In the genomic region with DNA sequence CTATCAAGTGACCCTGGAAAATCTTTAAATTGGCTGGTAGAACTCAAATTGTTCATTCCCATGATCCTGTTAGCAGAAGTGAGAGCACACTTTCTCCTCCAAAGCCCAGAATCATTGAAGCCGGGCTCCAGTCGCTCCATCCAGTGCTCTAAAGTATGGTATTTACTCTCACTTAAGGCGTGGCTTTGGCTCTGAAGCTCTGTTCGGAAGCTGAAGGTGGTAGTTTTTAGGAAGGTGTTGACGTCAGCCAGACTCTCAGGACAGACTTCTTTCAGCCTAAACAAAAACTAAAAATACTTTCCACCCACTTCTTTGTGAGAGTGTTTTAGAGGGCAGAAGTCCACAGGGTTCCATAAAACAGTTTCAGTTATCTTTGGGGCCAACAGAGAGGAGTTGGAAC, we compare ENCODE assay signal across 14 mouse cellular contexts. TPM values are rescaled to one million over a fixed set of nuclear protein-coding genes. Genes with fewer than 3 reads are reported as not detected.
DNase-seq lines count a peak whose midpoint lies in the region; ATAC-seq and TF ChIP-seq lines count a peak whose summit lies in the region.
"Had no signal": no experiment of that assay in that cellular context is flagged by ENCODE, and none has a peak within 500 bp of the region (broad histone marks: within the 10 kb centered on the region; RNA-seq: fewer than 3 reads in every experiment).

No protein-coding gene starts in this region.

- no peak for DNase-seq in kidney, adult 9 months
- DNase-seq in stomach, postnatal 0 days (ENCODE audit: low spot score), result no peak
- no peak for DNase-seq in cerebellum, postnatal 25 days
- DNase-seq in spleen, postnatal 10 days (ENCODE audit: low spot score in 2 of 2), result no peak
- DNase-seq: cerebellum, adult 8-10 months; right cerebral cortex, postnatal 25 days had no signal

- H3K27ac ChIP-seq in kidney, embryonic 16.5 days (ENCODE audit: low read length), result no peak overlapping the region
- no peak overlapping the region for H3K27ac ChIP-seq in stomach, embryonic 14.5 days (ENCODE audit: low read length)
- no peak overlapping the region for H3K27ac ChIP-seq in stomach, postnatal 0 days (replicated peaks)
- H3K27ac ChIP-seq in embryonic fibroblast, embryonic 13.5 days (ENCODE audit: insufficient read depth, low read length), result 0 out of 2 replicates have a peak overlapping the region, but pooled peaks have one; percentile 23
- H3K27ac ChIP-seq: hindbrain, postnatal 0 days; neural tube, embryonic 12.5 days had no signal

- H3K4me3 ChIP-seq in kidney, embryonic 16.5 days (ENCODE audit: low read length), result no peak overlapping the region
- H3K4me3 ChIP-seq in stomach, embryonic 14.5 days (ENCODE audit: low read depth, low read length), result no peak overlapping the region
- H3K4me3 ChIP-seq in stomach, postnatal 0 days (ENCODE audit: low read depth, low read length), result no peak overlapping the region
- no peak overlapping the region for H3K4me3 ChIP-seq in embryonic fibroblast, embryonic 13.5 days (ENCODE audit: insufficient read depth, low read length)

- H3K36me3 ChIP-seq in kidney, embryonic 16.5 days (ENCODE audit: insufficient read depth, low read length), result no peaks in the 10 kb centered on the region
- H3K36me3 ChIP-seq in stomach, embryonic 14.5 days (ENCODE audit: control insufficient read depth, insufficient read depth, low read length), result no peaks in the 10 kb centered on the region
- no peaks in the 10 kb centered on the region for H3K36me3 ChIP-seq in stomach, postnatal 0 days (ENCODE audit: control insufficient read depth, insufficient read depth, low read length)
- H3K36me3 ChIP-seq: heart, embryonic 13.5 days; neural tube, embryonic 12.5 days had no signal

- H3K4me1 ChIP-seq in kidney, embryonic 16.5 days (ENCODE audit: insufficient read depth, low read length), result peaks cover 34% of the 10 kb centered on the region
- H3K4me1 ChIP-seq in stomach, embryonic 14.5 days (ENCODE audit: control insufficient read depth, insufficient read depth, low read length), result peaks cover 21% of the 10 kb centered on the region
- H3K4me1 ChIP-seq in stomach, postnatal 0 days (replicated peaks; ENCODE audit: control insufficient read depth, insufficient read depth), result peaks cover 3% of the 10 kb centered on the region; the same call in 1 of the 2 replicates
- H3K4me1 ChIP-seq in embryonic fibroblast, embryonic 13.5 days (ENCODE audit: control insufficient read depth, insufficient read depth, low read length), result no peaks in the 10 kb centered on the region; the same call in 1 of the 2 replicates

- no peak for TF ChIP-seq POLR2A in embryonic fibroblast, embryonic 13.5 days (IDR thresholded peaks at IDR 0.05; ENCODE audit: low read depth, low read length)

- TF ChIP-seq CTCF in stomach, postnatal 0 days (IDR thresholded peaks at IDR 0.05; ENCODE audit: low read depth), result no peak
- no peak for TF ChIP-seq CTCF in embryonic fibroblast, embryonic 13.5 days (IDR thresholded peaks at IDR 0.05; ENCODE audit: borderline replicate concordance, insufficient read depth, low read length)

- peak overlapping the region; percentile 77; the same call in 1 of the 2 replicates for H3K4me2 ChIP-seq in kidney, embryonic 16.5 days (replicated peaks; ENCODE audit: low read depth, low read length)
- H3K4me2 ChIP-seq in stomach, embryonic 14.5 days (replicated peaks; ENCODE audit: low read depth, low read length), result peak overlapping the region; percentile 76; the same call in 1 of the 2 replicates
- H3K4me2 ChIP-seq in stomach, postnatal 0 days (replicated peaks; ENCODE audit: low read depth), result no peak overlapping the region

- H3K9ac ChIP-seq in kidney, embryonic 16.5 days (replicated peaks; ENCODE audit: low read length), result no peak overlapping the region
- no peak overlapping the region for H3K9ac ChIP-seq in stomach, embryonic 14.5 days (replicated peaks; ENCODE audit: low read depth, low read length)
- H3K9ac ChIP-seq in stomach, postnatal 0 days (ENCODE audit: low read length), result no peak overlapping the region
- H3K9ac ChIP-seq: heart, embryonic 13.5 days; neural tube, embryonic 12.5 days had no signal

- 34% methylated on average over 5 of the region's 5 CpGs for WGBS in kidney, embryonic 16.5 days
- WGBS in stomach, embryonic 14.5 days, result 28% methylated on average over 5 of the region's 5 CpGs
- WGBS in stomach, postnatal 0 days, result 22% methylated on average over 5 of the region's 5 CpGs

- H3K9me3 ChIP-seq in kidney, embryonic 16.5 days (ENCODE audit: low read length), result no peaks in the 10 kb centered on the region
- no peaks in the 10 kb centered on the region for H3K9me3 ChIP-seq in stomach, embryonic 14.5 days (ENCODE audit: control insufficient read depth, low read depth, low read length)
- H3K9me3 ChIP-seq in stomach, postnatal 0 days (ENCODE audit: control insufficient read depth, low read length), result no peaks in the 10 kb centered on the region
- H3K9me3 ChIP-seq: heart, embryonic 13.5 days; neural tube, embryonic 12.5 days had no signal

- TF ChIP-seq EP300 in stomach, postnatal 0 days (optimal IDR thresholded peaks at IDR 0.05), result no peak

- no peak for ATAC-seq in kidney, embryonic 16.5 days (ENCODE audit: low FRiP score, low TSS enrichment)
- ATAC-seq in stomach, embryonic 14.5 days (ENCODE audit: insufficient number of reproducible peaks, insufficient read depth, low FRiP score, low read depth), result no peak
- ATAC-seq in stomach, postnatal 0 days (ENCODE audit: low FRiP score, low TSS enrichment), result no peak
- ATAC-seq: hindbrain, postnatal 0 days; Patski had no signal

- peaks cover 14% of the 10 kb centered on the region for H3K27me3 ChIP-seq in kidney, embryonic 16.5 days (ENCODE audit: insufficient read depth, low read length)
- H3K27me3 ChIP-seq in stomach, embryonic 14.5 days (ENCODE audit: control insufficient read depth, insufficient read depth, low read length), result 0 out of 2 replicates have a peak, but pooled peaks cover 1% of the 10 kb centered on the region
- H3K27me3 ChIP-seq in stomach, postnatal 0 days (ENCODE audit: control insufficient read depth, insufficient read depth, low read length), result no peaks in the 10 kb centered on the region; the same call in 1 of the 2 replicates

RNA-seq across cellular contexts. Expression of gene Cd248, which starts 5.6 kb away (rescaled TPM):
- 59.3 and 64.5 TPM in 2 replicates for polyA plus RNA-seq in kidney, embryonic 16.5 days (2015; fragmentation: Nextera tagmentation; extraction: Ambion mirVana)
- polyA plus RNA-seq in stomach, embryonic 14.5 days (2014; fragmentation: Nextera tagmentation; extraction: Ambion mirVana), result 88.3 and 90.1 TPM in 2 replicates
- polyA plus RNA-seq in stomach, postnatal 0 days (2015; fragmentation: Nextera tagmentation; extraction: Ambion mirVana), result 31.6 and 39.5 TPM in 2 replicates
- 202 and 292 TPM in 2 replicates for polyA plus RNA-seq in embryonic fibroblast, embryonic 13.5 days (2011; ENCODE audit: insufficient read length, low read depth, missing spikeins)

RNA-seq across cellular contexts. Expression of gene Tmem151a, which starts 11.8 kb away (rescaled TPM):
- polyA plus RNA-seq in kidney, embryonic 16.5 days (2015; fragmentation: Nextera tagmentation; extraction: Ambion mirVana), result 1.6 and 1.8 TPM in 2 replicates
- 6.4 and 7.7 TPM in 2 replicates for polyA plus RNA-seq in stomach, embryonic 14.5 days (2014; fragmentation: Nextera tagmentation; extraction: Ambion mirVana)
- 10.4 and 11.4 TPM in 2 replicates for polyA plus RNA-seq in stomach, postnatal 0 days (2015; fragmentation: Nextera tagmentation; extraction: Ambion mirVana)
- 6.0 and 7.2 TPM in 2 replicates for polyA plus RNA-seq in embryonic fibroblast, embryonic 13.5 days (2011; ENCODE audit: insufficient read length, low read depth, missing spikeins)
- polyA plus RNA-seq: erythroblast, embryonic 14.5 days had no signal

RNA-seq across cellular contexts. Expression of gene Yif1a, which starts 14.8 kb away (rescaled TPM):
- 122 and 127 TPM in 2 replicates for polyA plus RNA-seq in kidney, embryonic 16.5 days (2015; fragmentation: Nextera tagmentation; extraction: Ambion mirVana)
- 112 and 117 TPM in 2 replicates for polyA plus RNA-seq in stomach, embryonic 14.5 days (2014; fragmentation: Nextera tagmentation; extraction: Ambion mirVana)
- 128 and 131 TPM in 2 replicates for polyA plus RNA-seq in stomach, postnatal 0 days (2015; fragmentation: Nextera tagmentation; extraction: Ambion mirVana)
- 94.1 and 96.4 TPM in 2 replicates for polyA plus RNA-seq in embryonic fibroblast, embryonic 13.5 days (2011; ENCODE audit: insufficient read length, low read depth, missing spikeins)

RNA-seq across cellular contexts. Expression of gene Rin1, which starts 23.2 kb away (rescaled TPM):
- 3.6 and 4.8 TPM in 2 replicates for polyA plus RNA-seq in kidney, embryonic 16.5 days (2015; fragmentation: Nextera tagmentation; extraction: Ambion mirVana)
- 2.4 and 3.3 TPM in 2 replicates for polyA plus RNA-seq in stomach, embryonic 14.5 days (2014; fragmentation: Nextera tagmentation; extraction: Ambion mirVana)
- 2.6 TPM in 2 replicates for polyA plus RNA-seq in stomach, postnatal 0 days (2015; fragmentation: Nextera tagmentation; extraction: Ambion mirVana)
- 60.2 and 82.9 TPM in 2 replicates for polyA plus RNA-seq in embryonic fibroblast, embryonic 13.5 days (2011; ENCODE audit: insufficient read length, low read depth, missing spikeins)

RNA-seq across cellular contexts. Expression of gene Cnih2, which starts 24.8 kb away (rescaled TPM):
- 10.8 and 14.0 TPM in 2 replicates for polyA plus RNA-seq in kidney, embryonic 16.5 days (2015; fragmentation: Nextera tagmentation; extraction: Ambion mirVana)
- 25.8 and 27.3 TPM in 2 replicates for polyA plus RNA-seq in stomach, embryonic 14.5 days (2014; fragmentation: Nextera tagmentation; extraction: Ambion mirVana)
- polyA plus RNA-seq in stomach, postnatal 0 days (2015; fragmentation: Nextera tagmentation; extraction: Ambion mirVana), result 5.6 and 7.1 TPM in 2 replicates
- 4.7 and 5.2 TPM in 2 replicates for polyA plus RNA-seq in embryonic fibroblast, embryonic 13.5 days (2011; ENCODE audit: insufficient read length, low read depth, missing spikeins)
